ENCODE assay signal across 17 mouse cellular contexts in genomic region chr6:34907696-34908260, GRCm38 (mm10). TPM values are rescaled to one million over a fixed set of nuclear protein-coding genes. Genes with fewer than 3 reads are reported as not detected.
DNase-seq lines count a peak whose midpoint lies in the region; ATAC-seq and TF ChIP-seq lines count a peak whose summit lies in the region.
"Had no signal": no experiment of that assay in that cellular context is flagged by ENCODE, and none has a peak within 500 bp of the region (broad histone marks: within the 10 kb centered on the region; RNA-seq: fewer than 3 reads in every experiment).

No protein-coding gene starts in this region.

- DNase-seq in kidney, adult 8-10 months, result peak; percentile 52 to 56
- peak; percentile 51 for DNase-seq in MEL (ENCODE audit: low read depth, low spot score)
- DNase-seq in liver, embryonic 13.5 days, result peak; percentile 28
- DNase-seq in cerebellum, adult 11 months, result no peak
- DNase-seq: adrenal gland, postnatal 25 days; cerebellum, adult 8-10 months; right cerebral cortex, postnatal 25 days had no signal

- no peaks in the 10 kb centered on the region for H3K9me3 ChIP-seq in kidney, embryonic 15.5 days (replicated peaks)
- H3K9me3 ChIP-seq in MEL (replicated peaks; ENCODE audit: insufficient read depth, low read length), result no peaks in the 10 kb centered on the region
- no peaks in the 10 kb centered on the region for H3K9me3 ChIP-seq in liver, embryonic 13.5 days (replicated peaks)
- H3K9me3 ChIP-seq: embryonic facial prominence, embryonic 12.5 days; neural tube, embryonic 12.5 days had no signal

- no peak for TF ChIP-seq POLR2A in MEL (IDR thresholded peaks at IDR 0.05; ENCODE audit: control insufficient read depth in 1 of 2, insufficient read depth in 1 of 2, low read depth in 1 of 2, low read length in 2 of 2, poor library complexity in 1 of 2)
- no peak for TF ChIP-seq POLR2A in bone marrow, adult 2 months (IDR thresholded peaks at IDR 0.05; ENCODE audit: borderline replicate concordance, control insufficient read depth, low read depth, low read length)

- ATAC-seq in kidney, embryonic 15.5 days (replicated peaks; ENCODE audit: low FRiP score), result no peak
- ATAC-seq in liver, embryonic 13.5 days (ENCODE audit: low read depth), result peak; percentile 46
- ATAC-seq in inflammation-experienced regulatory T-cells, adult 6 months, result no peak

- no peak overlapping the region for H3K9ac ChIP-seq in kidney, embryonic 15.5 days
- H3K9ac ChIP-seq in MEL (ENCODE audit: control insufficient read depth, low read depth, low read length, poor library complexity, severe bottlenecking), result 0 out of 2 replicates have a peak overlapping the region, but pooled peaks have one; percentile 10
- H3K9ac ChIP-seq in liver, embryonic 13.5 days, result peak overlapping the region; percentile 84
- H3K9ac ChIP-seq: embryonic facial prominence, embryonic 12.5 days; neural tube, embryonic 12.5 days had no signal

- no peak overlapping the region for H3K27ac ChIP-seq in kidney, embryonic 15.5 days
- peak overlapping the region; percentile 45 for H3K27ac ChIP-seq in MEL (ENCODE audit: control insufficient read depth, low read depth, low read length)
- peak overlapping the region; percentile 82 for H3K27ac ChIP-seq in bone marrow, adult 2 months (ENCODE audit: control insufficient read depth, insufficient read depth, low read depth, low read length, poor library complexity)
- peak overlapping the region; percentile 99 for H3K27ac ChIP-seq in liver, embryonic 13.5 days
- H3K27ac ChIP-seq: embryonic facial prominence, embryonic 12.5 days; kidney, postnatal 0 days; neural tube, embryonic 12.5 days; stomach, postnatal 0 days had no signal

- H3K4me1 ChIP-seq in kidney, embryonic 15.5 days, result peaks cover 34% of the 10 kb centered on the region
- H3K4me1 ChIP-seq in MEL (ENCODE audit: control insufficient read depth in 1 of 2, insufficient read depth in 2 of 2, low read length in 2 of 2), result peaks cover 5 to 31% of the 10 kb centered on the region in 2 experiments; a peak in 3 of 4 replicates
- H3K4me1 ChIP-seq in bone marrow, adult 2 months (ENCODE audit: control insufficient read depth, insufficient read depth, low read length), result peaks cover 3% of the 10 kb centered on the region; the same call in 1 of the 2 replicates
- H3K4me1 ChIP-seq in liver, embryonic 13.5 days (replicated peaks), result peaks cover 84% of the 10 kb centered on the region

- H3K79me2 ChIP-seq in MEL (ENCODE audit: control insufficient read depth, insufficient read depth, low read length, poor library complexity), result peaks cover 2% of the 10 kb centered on the region; the same call in 1 of the 2 replicates

- no peak overlapping the region for H3K4me2 ChIP-seq in kidney, embryonic 15.5 days
- peak overlapping the region; percentile 83 for H3K4me2 ChIP-seq in liver, embryonic 13.5 days
- H3K4me2 ChIP-seq: embryonic facial prominence, embryonic 12.5 days; neural tube, embryonic 12.5 days had no signal

- WGBS in kidney, embryonic 15.5 days, result 82% methylated on average over 18 of the region's 18 CpGs
- WGBS in bone marrow, adult 2 months, result 77% methylated on average over 18 of the region's 18 CpGs
- WGBS in liver, embryonic 13.5 days (ENCODE audit: insufficient replicate concordance), result 63% methylated on average over 18 of the region's 18 CpGs

- no peaks in the 10 kb centered on the region for H3K27me3 ChIP-seq in kidney, embryonic 15.5 days
- H3K27me3 ChIP-seq in MEL (ENCODE audit: control insufficient read depth in 1 of 2, insufficient read depth in 2 of 2, low read length in 2 of 2), result no peaks in the 10 kb centered on the region
- no peaks in the 10 kb centered on the region for H3K27me3 ChIP-seq in liver, embryonic 13.5 days
- H3K27me3 ChIP-seq: embryonic facial prominence, embryonic 12.5 days; neural tube, embryonic 12.5 days had no signal

- TF ChIP-seq RAD21 in MEL (IDR thresholded peaks at IDR 0.05; ENCODE audit: low read depth, low read length), result no peak

- no peak for TF ChIP-seq EP300 in MEL (IDR thresholded peaks at IDR 0.05; ENCODE audit: low read depth in 1 of 2, low read length in 2 of 2)

- TF ChIP-seq CTCF in MEL (IDR thresholded peaks at IDR 0.05 in 2 of 3, conservative IDR thresholded peaks at IDR 0.05 in 1 of 3; ENCODE audit: control insufficient read depth in 1 of 3, insufficient read depth in 1 of 3, low read depth in 2 of 3, low read length in 3 of 3, poor library complexity in 1 of 3, severe bottlenecking in 1 of 3), result no peak
- no peak for TF ChIP-seq CTCF in bone marrow, adult 2 months (IDR thresholded peaks at IDR 0.05; ENCODE audit: control insufficient read depth, insufficient read depth, low read length)

- peaks cover 49% of the 10 kb centered on the region for H3K36me3 ChIP-seq in kidney, embryonic 15.5 days
- peaks cover 0 to 30% of the 10 kb centered on the region in 2 experiments; a peak in 2 of 4 replicates for H3K36me3 ChIP-seq in MEL (ENCODE audit: control insufficient read depth in 1 of 2, insufficient read depth in 2 of 2, low read length in 2 of 2)
- H3K36me3 ChIP-seq in liver, embryonic 13.5 days, result peaks cover 60% of the 10 kb centered on the region

- H3K4me3 ChIP-seq in kidney, embryonic 15.5 days (replicated peaks), result no peak overlapping the region
- H3K4me3 ChIP-seq in MEL (ENCODE audit: control insufficient read depth in 1 of 2, insufficient read depth in 1 of 2, low read depth in 2 of 2, low read length in 2 of 2), result no peak overlapping the region
- H3K4me3 ChIP-seq in bone marrow, adult 2 months (replicated peaks; ENCODE audit: control insufficient read depth, low read depth, low read length), result no peak overlapping the region
- peak overlapping the region; percentile 45 for H3K4me3 ChIP-seq in liver, embryonic 13.5 days (replicated peaks)
- H3K4me3 ChIP-seq: embryonic facial prominence, embryonic 12.5 days; neural tube, embryonic 12.5 days had no signal

TF ChIP-seq in MEL, 35 proteins besides CTCF, POLR2A, EP300 and RAD21:
- peak; percentile 2; the same call in 1 of the 2 replicates for TF ChIP-seq SIN3A (IDR thresholded peaks at IDR 0.05; ENCODE audit: low read length)
- TF ChIP-seq NRF1 (IDR thresholded peaks at IDR 0.05; ENCODE audit: insufficient read depth, low read depth, low read length, poor library complexity, severe bottlenecking), result no peak
- TF ChIP-seq TCF12 (IDR thresholded peaks at IDR 0.05; ENCODE audit: low read depth, low read length), result no peak
- no peak for TF ChIP-seq CHD1 (IDR thresholded peaks at IDR 0.05; ENCODE audit: low read depth, low read length)
- no peak for TF ChIP-seq KAT2A (conservative IDR thresholded peaks at IDR 0.05; ENCODE audit: low read depth, low read length)
- peak; percentile 46; the same call in 1 of the 2 replicates for TF ChIP-seq USF1 (IDR thresholded peaks at IDR 0.05; ENCODE audit: low read depth, low read length)
- no peak for TF ChIP-seq GABPA (IDR thresholded peaks at IDR 0.05; ENCODE audit: low read depth, low read length)

RNA-seq across cellular contexts. Expression of gene Wdr91, which starts 2.9 kb away (rescaled TPM):
- 9.9 and 11.8 TPM in 2 replicates for polyA plus RNA-seq in kidney, embryonic 15.5 days (2015; fragmentation: Nextera tagmentation; extraction: Ambion mirVana)
- 11.7 and 13.7 TPM in 2 replicates for total RNA-seq in MEL (2012; rRNA removed)
- 10 to 100 TPM in 1 of 2 experiments, not detected in 1; 24.1 TPM for polyA plus RNA-seq in MEL (2012; ENCODE audit: insufficient read depth in 1 of 2, insufficient read length in 2 of 2, low read depth in 1 of 2, low replicate concordance in 2 of 2, missing spikeins in 1 of 2)
- polyA plus RNA-seq in bone marrow, adult 2 months (2011; ENCODE audit: insufficient read depth, insufficient read length, low replicate concordance, missing spikeins), result 17.1 and 27.6 TPM in 2 replicates
- 12.3 and 13.8 TPM in 2 replicates for polyA plus RNA-seq in liver, embryonic 13.5 days (2015; fragmentation: Nextera tagmentation; extraction: Ambion mirVana)
- 10 to 100 TPM; 15.2 to 23.5 (median 19.1) TPM for polyA plus RNA-seq in inflammation-experienced regulatory T-cells, adult 6 months (2017; shearing (Covaris generic))

RNA-seq across cellular contexts. Expression of gene Stra8, which starts 12.2 kb away (rescaled TPM):
- not detected in 2 replicates for polyA plus RNA-seq in kidney, embryonic 15.5 days (2015; fragmentation: Nextera tagmentation; extraction: Ambion mirVana)
- not detected in 2 replicates for total RNA-seq in MEL (2012; rRNA removed)
- polyA plus RNA-seq in MEL (2012; ENCODE audit: insufficient read depth in 1 of 2, insufficient read length in 2 of 2, low read depth in 1 of 2, low replicate concordance in 2 of 2, missing spikeins in 1 of 2), result not detected
- polyA plus RNA-seq in bone marrow, adult 2 months (2011; ENCODE audit: insufficient read depth, insufficient read length, low replicate concordance, missing spikeins), result 1.4 TPM in 1 of 2 replicates, not detected in the other
- polyA plus RNA-seq in liver, embryonic 13.5 days (2015; fragmentation: Nextera tagmentation; extraction: Ambion mirVana), result not detected in 2 replicates
- not detected for polyA plus RNA-seq in inflammation-experienced regulatory T-cells, adult 6 months (2017; shearing (Covaris generic))
- total RNA-seq: adrenal gland, postnatal 25 days; hematopoietic stem cell, adult 5-6 weeks; left cerebral cortex, postnatal 14 days had no signal
- polyA plus RNA-seq: embryonic facial prominence, embryonic 12.5 days; frontal cortex, adult 2 months; kidney, postnatal 0 days; neural tube, embryonic 12.5 days had no signal

RNA-seq across cellular contexts. Expression of gene Cyren, which starts 29.9 kb away (rescaled TPM):
- polyA plus RNA-seq in kidney, embryonic 15.5 days (2015; fragmentation: Nextera tagmentation; extraction: Ambion mirVana), result 11.9 and 15.6 TPM in 2 replicates
- 9.4 and 10.1 TPM in 2 replicates for total RNA-seq in MEL (2012; rRNA removed)
- 10 to 100 TPM in 1 of 2 experiments, not detected in 1; 15.9 TPM for polyA plus RNA-seq in MEL (2012; ENCODE audit: insufficient read depth in 1 of 2, insufficient read length in 2 of 2, low read depth in 1 of 2, low replicate concordance in 2 of 2, missing spikeins in 1 of 2)
- 8.1 and 23.2 TPM in 2 replicates for polyA plus RNA-seq in bone marrow, adult 2 months (2011; ENCODE audit: insufficient read depth, insufficient read length, low replicate concordance, missing spikeins)
- polyA plus RNA-seq in liver, embryonic 13.5 days (2015; fragmentation: Nextera tagmentation; extraction: Ambion mirVana), result 10.5 and 10.6 TPM in 2 replicates
- 1 to 10 TPM; 5.7 to 6.7 (median 6.5) TPM for polyA plus RNA-seq in inflammation-experienced regulatory T-cells, adult 6 months (2017; shearing (Covaris generic))

RNA-seq across cellular contexts. Expression of gene Tmem140, which starts 44.8 kb away (rescaled TPM):
- polyA plus RNA-seq in kidney, embryonic 15.5 days (2015; fragmentation: Nextera tagmentation; extraction: Ambion mirVana), result 1.9 and 2.3 TPM in 2 replicates
- total RNA-seq in MEL (2012; rRNA removed), result 2.5 TPM in 2 replicates
- polyA plus RNA-seq in MEL (2012; ENCODE audit: insufficient read depth in 1 of 2, insufficient read length in 2 of 2, low read depth in 1 of 2, low replicate concordance in 2 of 2, missing spikeins in 1 of 2), result 1 to 10 TPM in 1 of 2 experiments, not detected in 1; 4.0 TPM
- 5.7 and 16.5 TPM in 2 replicates for polyA plus RNA-seq in bone marrow, adult 2 months (2011; ENCODE audit: insufficient read depth, insufficient read length, low replicate concordance, missing spikeins)
- polyA plus RNA-seq in liver, embryonic 13.5 days (2015; fragmentation: Nextera tagmentation; extraction: Ambion mirVana), result 2.4 and 2.7 TPM in 2 replicates
- polyA plus RNA-seq in inflammation-experienced regulatory T-cells, adult 6 months (2017; shearing (Covaris generic)), result 10 to 100 TPM; 16.8 to 30.9 (median 17.3) TPM
